Mouse (Mus musculus): ENCODE measurements around the gene P2rx5. TPM values are rescaled to one million over a fixed set of nuclear protein-coding genes. Genes with fewer than 3 reads are reported as not detected.

P2rx5 gene
- polyA plus RNA-seq, 1 experiment from 2014 or later: 0.39 TPM

- Histone ChIP-seq H3K27ac (ENCODE audit: low read depth, low read length) (peak overlapping the region; percentile 87), H3K9me3 (ENCODE audit: control insufficient read depth, low read length) (no peaks in the 10 kb centered on the region), H3K4me1 (ENCODE audit: control insufficient read depth, insufficient read depth, low read length) (peaks cover 17% of the 10 kb centered on the region), H3K4me3 (ENCODE audit: low read depth, low read length) (peak overlapping the region; percentile 83), H3K36me3 (ENCODE audit: control insufficient read depth, insufficient read depth, low read length) (0 out of 2 replicates have a peak, but pooled peaks cover 3% of the 10 kb centered on the region), H3K27me3 (ENCODE audit: control insufficient read depth, insufficient read depth, low read length) (no peaks in the 10 kb centered on the region), H3K9ac (replicated peaks; ENCODE audit: low read depth, low read length) (peak overlapping the region; percentile 88), H3K4me2 (ENCODE audit: low read depth, low read length) (peak overlapping the region; percentile 75)
- WGBS: 2% methylated on average over 2 of the region's 2 CpGs
- peak; percentile 1; the same call in 1 of the 2 replicates for ATAC-seq (ENCODE audit: low read depth)
These were observed 17.7 kb downstream of the P2rx5 start for GRCm38 (mm10) chr11:73177895-73178294.

- ATAC-seq (ENCODE audit: low read depth): no peak
These were observed 25.8 kb downstream of the P2rx5 start for GRCm38 (mm10) chr11:73185872-73186615.

GRCm38 (mm10) chr11:73187231-73187630 lies 27.0 kb downstream of the P2rx5 start:
- H3K27me3 ChIP-seq (ENCODE audit: control insufficient read depth, insufficient read depth, low read length): no peaks in the 10 kb centered on the region
- no peak overlapping the region for H3K9ac ChIP-seq (replicated peaks; ENCODE audit: low read depth, low read length)
- no peak for ATAC-seq (ENCODE audit: low read depth)
- no peak overlapping the region for H3K27ac ChIP-seq (ENCODE audit: low read depth, low read length)
- peaks cover 40% of the 10 kb centered on the region for H3K36me3 ChIP-seq (ENCODE audit: control insufficient read depth, insufficient read depth, low read length)
- 90% methylated on average over 6 of the region's 6 CpGs for WGBS
- H3K9me3 ChIP-seq (ENCODE audit: control insufficient read depth, low read length): no peaks in the 10 kb centered on the region
- H3K4me3 ChIP-seq (ENCODE audit: low read depth, low read length): no peak overlapping the region
- H3K4me2 ChIP-seq (ENCODE audit: low read depth, low read length): no peak overlapping the region
- no peaks in the 10 kb centered on the region for H3K4me1 ChIP-seq (ENCODE audit: control insufficient read depth, insufficient read depth, low read length)

More at GRCm38 (mm10) chr11:73185872-73186615, 25.8 kb downstream of the P2rx5 start:
- Histone ChIP-seq H3K9ac (replicated peaks; ENCODE audit: low read depth, low read length) (no peak overlapping the region), H3K4me2 (ENCODE audit: low read depth, low read length) (no peak overlapping the region), H3K4me3 (ENCODE audit: low read depth, low read length) (no peak overlapping the region), H3K4me1 (ENCODE audit: control insufficient read depth, insufficient read depth, low read length) (no peaks in the 10 kb centered on the region), H3K27ac (ENCODE audit: low read depth, low read length) (no peak overlapping the region), H3K36me3 (ENCODE audit: control insufficient read depth, insufficient read depth, low read length) (peaks cover 33% of the 10 kb centered on the region), H3K9me3 (ENCODE audit: control insufficient read depth, low read length) (no peaks in the 10 kb centered on the region), H3K27me3 (ENCODE audit: control insufficient read depth, insufficient read depth, low read length) (no peaks in the 10 kb centered on the region)
- WGBS: 95% methylated on average over 10 of the region's 10 CpGs

GRCm38 (mm10) chr11:73193047-73193446 lies 32.8 kb downstream of the P2rx5 start:
- Histone ChIP-seq H3K27ac (ENCODE audit: low read depth, low read length) (no peak overlapping the region), H3K27me3 (ENCODE audit: control insufficient read depth, insufficient read depth, low read length) (no peaks in the 10 kb centered on the region), H3K36me3 (ENCODE audit: control insufficient read depth, insufficient read depth, low read length) (peaks cover 33% of the 10 kb centered on the region), H3K9me3 (ENCODE audit: control insufficient read depth, low read length) (no peaks in the 10 kb centered on the region), H3K4me2 (ENCODE audit: low read depth, low read length) (no peak overlapping the region), H3K4me3 (ENCODE audit: low read depth, low read length) (no peak overlapping the region), H3K4me1 (ENCODE audit: control insufficient read depth, insufficient read depth, low read length) (peaks cover 3% of the 10 kb centered on the region; the same call in 1 of the 2 replicates), H3K9ac (replicated peaks; ENCODE audit: low read depth, low read length) (no peak overlapping the region)
- ATAC-seq (ENCODE audit: low read depth): no peak
- WGBS: 76% methylated on average over 6 of the region's 6 CpGs

GRCm38 (mm10) chr11:73194444-73194843 lies 34.2 kb downstream of the P2rx5 start:
- Histone ChIP-seq H3K27ac (ENCODE audit: low read depth, low read length) (no peak overlapping the region), H3K27me3 (ENCODE audit: control insufficient read depth, insufficient read depth, low read length) (no peaks in the 10 kb centered on the region), H3K4me1 (ENCODE audit: control insufficient read depth, insufficient read depth, low read length) (peaks cover 5% of the 10 kb centered on the region; the same call in 1 of the 2 replicates), H3K9me3 (ENCODE audit: control insufficient read depth, low read length) (no peaks in the 10 kb centered on the region), H3K4me2 (ENCODE audit: low read depth, low read length) (no peak overlapping the region), H3K4me3 (ENCODE audit: low read depth, low read length) (no peak overlapping the region), H3K9ac (replicated peaks; ENCODE audit: low read depth, low read length) (no peak overlapping the region), H3K36me3 (ENCODE audit: control insufficient read depth, insufficient read depth, low read length) (peaks cover 25% of the 10 kb centered on the region)
- no peak for ATAC-seq (ENCODE audit: low read depth)
- WGBS: 86% methylated on average over 2 of the region's 2 CpGs

- no peak for ATAC-seq (ENCODE audit: low read depth)
- H3K4me1 ChIP-seq (ENCODE audit: control insufficient read depth, insufficient read depth, low read length): peaks cover 8% of the 10 kb centered on the region; the same call in 1 of the 2 replicates
- no peaks in the 10 kb centered on the region for H3K9me3 ChIP-seq (ENCODE audit: control insufficient read depth, low read length)
- 2% methylated on average over 1 of the region's 1 CpGs for WGBS
- H3K4me2 ChIP-seq (ENCODE audit: low read depth, low read length): peak overlapping the region; percentile 91
- H3K27ac ChIP-seq (ENCODE audit: low read depth, low read length): no peak overlapping the region
- H3K27me3 ChIP-seq (ENCODE audit: control insufficient read depth, insufficient read depth, low read length): no peaks in the 10 kb centered on the region
- H3K9ac ChIP-seq (replicated peaks; ENCODE audit: low read depth, low read length): peak overlapping the region; percentile 71
- H3K36me3 ChIP-seq (ENCODE audit: control insufficient read depth, insufficient read depth, low read length): no peaks in the 10 kb centered on the region
- H3K4me3 ChIP-seq (ENCODE audit: low read depth, low read length): peak overlapping the region; percentile 75
These were observed 38.0 kb downstream of the P2rx5 start for GRCm38 (mm10) chr11:73198190-73198589.

- Histone ChIP-seq H3K4me1 (ENCODE audit: control insufficient read depth, insufficient read depth, low read length) (peaks cover 8% of the 10 kb centered on the region; the same call in 1 of the 2 replicates), H3K4me2 (ENCODE audit: low read depth, low read length) (peak within 1 kb of the TSS; percentile 91), H3K9me3 (ENCODE audit: control insufficient read depth, low read length) (no peaks in the 10 kb centered on the region), H3K27me3 (ENCODE audit: control insufficient read depth, insufficient read depth, low read length) (no peaks in the 10 kb centered on the region), H3K9ac (replicated peaks; ENCODE audit: low read depth, low read length) (peak within 1 kb of the TSS; percentile 71), H3K27ac (ENCODE audit: low read depth, low read length) (peak within 1 kb of the TSS; percentile 45; the same call in 1 of the 2 replicates), H3K4me3 (ENCODE audit: low read depth, low read length) (peak within 1 kb of the TSS; percentile 75), H3K36me3 (ENCODE audit: control insufficient read depth, insufficient read depth, low read length) (no peaks in the 10 kb centered on the region)
- ATAC-seq (ENCODE audit: low read depth): peak; percentile 96
- WGBS: 1% methylated on average over 22 of the region's 22 CpGs
These were observed 38.5 kb downstream of the P2rx5 start, which contains the start of gene Ctns for GRCm38 (mm10) chr11:73198603-73199229. TSS of gene Ctns (minus strand) at chr11:73199042.

GRCm38 (mm10) chr11:73199230-73199712 lies 39.0 kb downstream of the P2rx5 start, which contains the start of gene Shpk:
TSS of gene Shpk (plus strand) at chr11:73199460.
- peak within 1 kb of the TSS; percentile 45; the same call in 1 of the 2 replicates for H3K27ac ChIP-seq (ENCODE audit: low read depth, low read length)
- H3K9me3 ChIP-seq (ENCODE audit: control insufficient read depth, low read length): no peaks in the 10 kb centered on the region
- H3K36me3 ChIP-seq (ENCODE audit: control insufficient read depth, insufficient read depth, low read length): no peaks in the 10 kb centered on the region
- no peaks in the 10 kb centered on the region for H3K27me3 ChIP-seq (ENCODE audit: control insufficient read depth, insufficient read depth, low read length)
- H3K4me3 ChIP-seq (ENCODE audit: low read depth, low read length): peak within 1 kb of the TSS; percentile 75
- peaks cover 8% of the 10 kb centered on the region; the same call in 1 of the 2 replicates for H3K4me1 ChIP-seq (ENCODE audit: control insufficient read depth, insufficient read depth, low read length)
- H3K9ac ChIP-seq (replicated peaks; ENCODE audit: low read depth, low read length): peak within 1 kb of the TSS; percentile 71
- peak within 1 kb of the TSS; percentile 91 for H3K4me2 ChIP-seq (ENCODE audit: low read depth, low read length)
- ATAC-seq (ENCODE audit: low read depth): peak; percentile 98
- WGBS: under 1% methylated on average over 32 of the region's 32 CpGs

All from neural tube, embryonic 14.5 days (tissue).